Mouse (Mus musculus) embryonic facial prominence, embryonic 15.5 days (tissue): ENCODE results near the gene Map7d2. TPM values are rescaled to one million over a fixed set of nuclear protein-coding genes. Genes with fewer than 3 reads are reported as not detected.
A peak's percentile ranks its signal among the peaks of the same experiment; 100 is the strongest.
"Not testable (repeated sequence)": the region's sequence is repeated elsewhere in the genome, so short reads cannot be mapped to it uniquely, and the experiment has no call there.

Source experiments
- ATAC-seq: fragments of 200-750 bp; cut with Nextera tagmentation; 2 replicates; pipeline ENCODE4 v1.8.0; 2017; ENCODE audit warnings: low read depth, moderate TSS enrichment; ENCODE audit not compliant: insufficient number of reproducible peaks, low FRiP score, low TSS enrichment
- H3K27ac ChIP-seq: fragments of 300-500 bp; sonication (generic); replicated peaks from 2 replicates; pipeline ENCODE4 v1.5.1; 2015; ENCODE audit warnings: mild to moderate bottlenecking, inconsistent platforms
- H3K27me3 ChIP-seq: fragments of 300-500 bp; sonication (generic); 2 replicates; pipeline ENCODE4 v1.6.1; 2015; ENCODE audit warnings: inconsistent platforms
- H3K36me3 ChIP-seq: fragments of 300-500 bp; sonication (generic); 2 replicates; pipeline ENCODE4 v1.6.1; 2015; ENCODE audit warnings: mild to moderate bottlenecking, inconsistent platforms
- H3K4me1 ChIP-seq: fragments of 300-500 bp; sonication (generic); 2 replicates; pipeline ENCODE4 v1.6.1; 2015; ENCODE audit warnings: inconsistent platforms
- H3K4me2 ChIP-seq: fragments of 300-500 bp; sonication (generic); replicated peaks from 2 replicates; pipeline ENCODE4 v1.6.1; 2015; ENCODE audit warnings: mild to moderate bottlenecking, inconsistent platforms
- H3K4me3 ChIP-seq: fragments of 300-500 bp; sonication (generic); replicated peaks from 2 replicates; pipeline ENCODE4 v1.5.1; 2015; ENCODE audit warnings: mild to moderate bottlenecking, inconsistent platforms
- H3K9ac ChIP-seq: fragments of 300-500 bp; sonication (generic); 2 replicates; pipeline ENCODE4 v1.6.1; 2015; ENCODE audit warnings: inconsistent platforms
- H3K9me3 ChIP-seq: fragments of 300-500 bp; sonication (generic); replicated peaks from 2 replicates; pipeline ENCODE4 v1.6.1; 2016; ENCODE audit warnings: inconsistent platforms
- WGBS: fragments of 180-500 bp; shearing (Covaris S2); methylation state at CpG from one replicate; pipeline ENCODE4 v1.1.7; 2015; 5-methylcytosine and 5-hydroxymethylcytosine counted together
- polyA plus RNA-seq: library from polyadenylated mRNA; unstranded; fragments of >200 nt; fragmentation: Nextera tagmentation; extraction: Ambion mirVana; gene quantifications from 2 replicates; pipeline ENCODE4 v1.2.1, GENCODE M21; 2015

The Map7d2 gene
- polyA plus RNA-seq: 2.4 and 3.0 TPM in 2 replicates

DNA sequence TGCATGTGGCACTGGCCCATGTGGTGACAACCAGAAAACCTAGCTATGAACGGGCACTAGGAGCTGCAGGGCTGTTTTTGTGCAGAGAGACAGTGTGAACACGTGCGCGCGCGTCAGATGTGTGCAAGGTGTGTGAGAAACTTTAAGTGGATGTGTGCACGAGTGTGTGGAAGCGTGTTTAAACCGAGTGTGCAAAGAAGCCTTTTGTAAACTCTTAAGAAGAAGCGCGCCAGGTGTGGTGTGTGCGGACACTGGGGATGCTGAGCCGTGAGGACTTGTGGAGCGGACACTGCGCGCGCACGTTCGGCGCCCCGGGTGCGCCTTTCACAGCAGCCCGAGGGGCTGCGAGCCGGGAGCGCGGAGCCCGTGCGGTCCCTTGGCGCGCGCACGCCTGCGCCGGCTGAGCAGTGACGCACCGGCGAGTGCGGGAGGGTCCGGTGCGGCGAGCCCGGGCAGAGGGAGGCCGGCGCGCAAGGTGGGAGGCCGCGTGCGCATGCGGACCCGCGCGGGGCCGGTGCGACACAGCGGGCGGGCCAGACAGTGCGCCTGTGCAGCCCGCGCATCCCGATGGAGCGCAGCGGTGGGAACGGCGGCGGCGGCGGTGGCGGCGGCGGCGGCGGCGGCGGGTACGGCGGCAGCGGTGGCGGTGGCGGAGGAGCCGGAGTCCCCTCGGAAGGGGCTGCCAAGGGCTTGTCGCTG, at the start of gene Map7d2:
Gene Map7d2 (plus strand): TSS at position 443 of the 699 bp plus-strand sequence.
- ATAC-seq: peak; percentile 65
- H3K27ac ChIP-seq: no peak within 1 kb of the TSS
- H3K4me1 ChIP-seq: 0 out of 2 replicates have a peak, but pooled peaks cover 8% of the 10 kb centered on the region
- H3K9ac ChIP-seq: no peak within 1 kb of the TSS
- peak within 1 kb of the TSS; percentile 52 for H3K4me3 ChIP-seq
- H3K9me3 ChIP-seq: no peaks in the 10 kb centered on the region
- H3K27me3 ChIP-seq: peaks cover 34% of the 10 kb centered on the region
- H3K36me3 ChIP-seq: no peaks in the 10 kb centered on the region
- H3K4me2 ChIP-seq: peak within 1 kb of the TSS; percentile 94
- WGBS: 17% methylated on average over 53 of the region's 83 CpGs

DNA sequence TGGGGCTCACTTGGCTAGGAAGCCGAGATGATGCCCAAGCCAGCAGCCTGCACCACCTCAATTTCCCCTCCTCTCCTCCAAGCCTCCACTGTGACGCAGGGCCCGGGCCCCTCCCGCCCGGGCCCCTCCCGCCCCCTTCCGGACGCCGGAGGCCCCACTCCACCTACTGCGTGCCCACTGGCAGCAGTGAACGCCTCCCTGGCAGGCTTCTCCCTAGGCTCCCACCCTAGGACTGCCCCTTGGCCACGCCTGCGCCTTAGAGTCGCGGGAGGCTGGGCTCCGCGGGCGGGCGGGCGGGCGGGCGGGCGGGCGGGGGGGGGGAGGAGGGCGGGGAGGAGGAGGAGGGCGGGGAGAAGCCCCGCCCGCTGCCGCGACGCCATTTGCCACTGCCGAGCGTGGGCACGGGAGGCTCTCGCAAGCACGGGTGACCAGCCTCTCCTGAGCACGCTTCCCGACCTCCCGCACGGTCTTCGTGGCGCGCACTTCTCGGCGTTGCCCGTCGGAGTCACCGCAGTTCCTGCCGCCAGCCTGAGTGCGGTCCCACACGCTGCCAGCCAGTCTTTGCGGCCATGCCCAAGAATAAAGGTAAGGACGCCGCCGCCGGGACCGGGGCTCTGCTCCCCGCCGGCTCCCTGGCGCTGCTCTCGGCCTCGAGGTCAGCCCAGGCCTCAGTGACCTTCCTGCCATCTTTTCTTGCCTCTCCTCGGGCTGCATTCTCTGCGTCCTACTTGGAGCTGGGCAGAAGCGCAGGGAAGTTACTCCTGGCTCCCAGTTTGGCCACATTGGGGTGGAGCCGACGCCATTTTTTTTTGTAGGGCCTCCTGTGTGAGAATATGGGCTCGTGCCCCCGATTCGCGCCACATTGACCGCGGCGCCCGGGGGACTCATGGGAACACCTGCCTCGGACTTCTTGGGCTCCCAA, 42.3 kb upstream of the Map7d2 start, which contains the start of gene Eif1ax:
Gene Eif1ax (plus strand): TSS at position 348 of the 922 bp plus-strand sequence.
- H3K9ac ChIP-seq: peak within 1 kb of the TSS; percentile 37
- 25% methylated on average over 37 of the region's 76 CpGs for WGBS
- H3K27me3 ChIP-seq: no peaks in the 10 kb centered on the region

DNA sequence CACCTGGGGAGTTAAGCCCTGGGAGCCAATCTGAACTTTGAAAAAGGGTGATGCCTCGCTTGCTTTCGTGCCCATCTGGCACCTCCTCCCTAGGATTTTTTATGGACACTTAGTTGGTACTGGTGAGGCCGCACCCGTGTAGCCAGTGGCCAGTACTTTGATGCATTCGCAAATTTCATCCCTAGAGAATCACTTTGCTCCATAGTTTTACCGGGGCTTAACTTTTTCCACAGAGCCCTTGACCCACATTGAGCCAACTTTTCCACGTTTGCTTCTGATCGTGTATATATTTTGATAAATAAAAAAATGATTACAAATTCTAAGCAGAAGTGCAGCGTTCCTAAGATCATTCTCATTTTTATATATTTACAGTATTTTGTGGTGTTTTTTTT, 41.6 kb upstream of the Map7d2 start:
- H3K9ac ChIP-seq: peak overlapping the region; percentile 37
- H3K4me3 ChIP-seq: peak overlapping the region; percentile 64
- H3K4me2 ChIP-seq: peak overlapping the region; percentile 43
- no peaks in the 10 kb centered on the region for H3K9me3 ChIP-seq
- WGBS: 13% methylated on average over 9 of the region's 9 CpGs
- H3K4me1 ChIP-seq: 0 out of 2 replicates have a peak, but pooled peaks cover 5% of the 10 kb centered on the region
- H3K27ac ChIP-seq: peak overlapping the region; percentile 81
- H3K36me3 ChIP-seq: peaks cover 2% of the 10 kb centered on the region; the same call in 1 of the 2 replicates
- H3K27me3 ChIP-seq: no peaks in the 10 kb centered on the region
- no peak for ATAC-seq

More for the DNA sequence above, 42.3 kb upstream of the Map7d2 start, which contains the start of gene Eif1ax:
- Histone ChIP-seq H3K27ac (peak within 1 kb of the TSS; percentile 81), H3K4me1 (0 out of 2 replicates have a peak, but pooled peaks cover 5% of the 10 kb centered on the region), H3K9me3 (no peaks in the 10 kb centered on the region), H3K4me2 (peak within 1 kb of the TSS; percentile 43), H3K4me3 (peak within 1 kb of the TSS; percentile 64), H3K36me3 (no peaks in the 10 kb centered on the region; the same call in 1 of the 2 replicates)
- ATAC-seq: peak; percentile 99

DNA sequence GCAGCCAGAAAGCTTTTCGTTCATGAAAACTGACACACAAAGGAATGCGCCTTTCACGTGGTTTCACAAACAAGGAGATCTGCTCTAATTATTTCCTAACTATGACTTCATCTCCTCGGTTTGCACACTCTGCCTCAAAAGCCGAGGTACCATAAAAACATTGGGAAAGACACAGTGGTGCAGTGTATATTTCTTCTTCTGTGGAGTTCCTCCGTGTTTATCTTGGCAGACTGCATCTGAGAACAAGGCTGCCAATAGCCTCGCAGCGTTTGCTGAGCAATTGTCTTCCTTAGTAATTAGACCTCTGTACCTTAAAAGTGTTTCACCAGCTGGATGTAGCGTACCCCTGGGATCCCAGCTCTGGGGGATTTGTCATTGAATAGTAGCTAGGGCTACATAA, 27.3 kb upstream of the Map7d2 start:
- Histone ChIP-seq H3K27me3 (no peaks in the 10 kb centered on the region), H3K9ac (no peak overlapping the region), H3K27ac (no peak overlapping the region), H3K9me3 (no peaks in the 10 kb centered on the region), H3K4me2 (no peak overlapping the region), H3K4me1 (no peaks in the 10 kb centered on the region), H3K36me3 (no peaks in the 10 kb centered on the region), H3K4me3 (no peak overlapping the region)
- ATAC-seq: no peak
- 69% methylated on average over 9 of the region's 9 CpGs for WGBS

DNA sequence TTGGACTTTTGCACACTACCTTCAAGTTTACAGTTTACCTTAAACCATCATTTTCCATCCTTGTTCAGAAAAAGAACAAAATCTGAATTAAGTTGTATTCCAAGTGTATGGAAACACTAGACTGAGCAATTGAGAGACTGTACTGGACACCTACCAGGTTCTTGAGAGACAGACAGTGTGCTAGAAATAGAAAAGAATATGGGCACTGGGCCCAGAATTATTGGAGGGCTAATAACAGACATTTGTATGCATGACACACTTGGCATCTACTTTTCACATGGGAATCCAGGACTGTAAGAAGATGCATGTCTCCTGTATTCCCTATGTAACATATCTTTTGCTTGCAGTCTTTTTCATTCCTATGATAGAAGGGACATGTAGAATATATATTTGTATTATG, 25.4 kb upstream of the Map7d2 start:
- Histone ChIP-seq H3K36me3 (no peaks in the 10 kb centered on the region), H3K9me3 (no peaks in the 10 kb centered on the region), H3K4me3 (no peak overlapping the region), H3K27me3 (no peaks in the 10 kb centered on the region), H3K9ac (no peak overlapping the region), H3K27ac (no peak overlapping the region), H3K4me1 (no peaks in the 10 kb centered on the region), H3K4me2 (no peak overlapping the region)
- no peak for ATAC-seq

DNA sequence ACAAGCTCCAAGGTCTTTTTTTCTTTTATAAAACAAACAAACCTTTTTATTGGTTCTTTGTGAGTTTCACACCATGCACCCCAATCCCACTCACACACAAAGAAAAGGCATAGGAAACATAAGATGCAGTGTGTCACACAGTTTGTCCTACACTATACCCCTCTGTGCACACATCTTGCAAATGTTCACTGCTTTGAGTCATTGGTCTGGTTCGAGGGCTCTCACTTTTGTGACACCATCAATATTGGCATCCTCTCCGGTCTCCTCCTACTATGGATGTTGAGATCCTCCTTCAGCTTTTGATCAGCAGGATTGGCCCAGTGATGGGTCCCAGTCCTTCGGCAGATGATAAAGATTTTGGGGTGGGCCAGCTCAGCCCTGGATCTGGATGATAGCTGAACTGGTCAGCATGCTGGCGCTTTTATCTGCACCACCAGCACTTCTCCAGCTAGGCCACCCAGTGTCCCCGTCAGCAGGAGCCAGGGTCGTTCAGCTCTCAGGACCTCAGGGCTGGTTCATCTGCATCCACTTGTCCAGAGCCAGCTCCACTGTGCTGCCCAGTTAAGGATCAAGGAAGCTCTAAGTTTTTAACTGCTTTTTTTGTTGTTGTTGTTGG, 23.9 kb upstream of the Map7d2 start:
- Histone ChIP-seq H3K9ac (no peak overlapping the region), H3K27me3 (no peaks in the 10 kb centered on the region), H3K4me2 (no peak overlapping the region), H3K9me3 (no peaks in the 10 kb centered on the region), H3K36me3 (no peaks in the 10 kb centered on the region), H3K4me1 (no peaks in the 10 kb centered on the region), H3K27ac (no peak overlapping the region), H3K4me3 (no peak overlapping the region)
- ATAC-seq: no peak
- WGBS: 83% methylated on average over 6 of the region's 6 CpGs

DNA sequence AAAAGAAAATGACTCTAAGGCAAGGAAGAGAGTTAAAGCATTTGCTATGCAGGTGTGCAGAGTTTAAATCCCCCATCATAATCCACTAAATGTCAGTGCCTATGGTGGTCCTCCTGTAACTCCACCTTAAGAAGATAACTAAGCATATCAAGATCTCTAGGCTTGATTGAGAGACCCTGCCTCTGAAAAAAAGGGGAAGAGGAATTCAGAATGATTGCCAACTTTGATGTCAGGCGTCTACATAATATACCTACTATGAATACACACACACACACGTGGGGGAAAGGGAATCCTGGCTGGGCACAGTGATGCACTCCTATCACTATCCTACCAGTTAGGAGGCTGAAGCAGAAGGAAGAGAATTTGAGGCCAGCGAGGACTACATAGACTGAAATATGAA, 23.1 kb upstream of the Map7d2 start:
- Histone ChIP-seq H3K27ac (no peak overlapping the region), H3K36me3 (no peaks in the 10 kb centered on the region), H3K9ac (no peak overlapping the region), H3K4me3 (no peak overlapping the region), H3K9me3 (no peaks in the 10 kb centered on the region), H3K4me1 (no peaks in the 10 kb centered on the region), H3K27me3 (no peaks in the 10 kb centered on the region), H3K4me2 (no peak overlapping the region)
- no peak for ATAC-seq
- 66% methylated on average over 3 of the region's 3 CpGs for WGBS

DNA sequence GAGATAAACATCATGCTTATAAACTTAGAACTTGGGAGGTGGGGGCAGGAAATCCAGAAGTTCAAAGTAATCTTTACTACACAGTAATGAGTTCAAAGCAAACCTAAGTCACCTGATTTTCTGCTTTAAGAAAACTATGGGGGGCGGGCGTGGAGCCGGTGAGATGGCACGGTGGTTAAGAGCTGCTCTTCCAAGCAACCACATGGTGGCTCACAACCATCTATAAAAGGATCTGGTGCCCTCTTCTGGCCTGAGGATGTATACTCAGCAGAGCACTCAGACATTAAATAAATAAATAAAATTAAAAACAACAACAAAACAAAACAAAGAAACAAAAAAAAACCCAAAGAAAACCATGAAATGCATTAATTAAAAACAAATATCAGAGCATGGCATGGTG, 5.1 kb upstream of the Map7d2 start:
- Histone ChIP-seq H3K4me2 (no peak overlapping the region), H3K4me3 (no peak overlapping the region), H3K27ac (no peak overlapping the region), H3K9me3 (no peaks in the 10 kb centered on the region), H3K27me3 (peaks cover 4% of the 10 kb centered on the region), H3K4me1 (no peaks in the 10 kb centered on the region), H3K9ac (no peak overlapping the region), H3K36me3 (no peaks in the 10 kb centered on the region)
- 29% methylated on average over 4 of the region's 4 CpGs for WGBS
- no peak for ATAC-seq

DNA sequence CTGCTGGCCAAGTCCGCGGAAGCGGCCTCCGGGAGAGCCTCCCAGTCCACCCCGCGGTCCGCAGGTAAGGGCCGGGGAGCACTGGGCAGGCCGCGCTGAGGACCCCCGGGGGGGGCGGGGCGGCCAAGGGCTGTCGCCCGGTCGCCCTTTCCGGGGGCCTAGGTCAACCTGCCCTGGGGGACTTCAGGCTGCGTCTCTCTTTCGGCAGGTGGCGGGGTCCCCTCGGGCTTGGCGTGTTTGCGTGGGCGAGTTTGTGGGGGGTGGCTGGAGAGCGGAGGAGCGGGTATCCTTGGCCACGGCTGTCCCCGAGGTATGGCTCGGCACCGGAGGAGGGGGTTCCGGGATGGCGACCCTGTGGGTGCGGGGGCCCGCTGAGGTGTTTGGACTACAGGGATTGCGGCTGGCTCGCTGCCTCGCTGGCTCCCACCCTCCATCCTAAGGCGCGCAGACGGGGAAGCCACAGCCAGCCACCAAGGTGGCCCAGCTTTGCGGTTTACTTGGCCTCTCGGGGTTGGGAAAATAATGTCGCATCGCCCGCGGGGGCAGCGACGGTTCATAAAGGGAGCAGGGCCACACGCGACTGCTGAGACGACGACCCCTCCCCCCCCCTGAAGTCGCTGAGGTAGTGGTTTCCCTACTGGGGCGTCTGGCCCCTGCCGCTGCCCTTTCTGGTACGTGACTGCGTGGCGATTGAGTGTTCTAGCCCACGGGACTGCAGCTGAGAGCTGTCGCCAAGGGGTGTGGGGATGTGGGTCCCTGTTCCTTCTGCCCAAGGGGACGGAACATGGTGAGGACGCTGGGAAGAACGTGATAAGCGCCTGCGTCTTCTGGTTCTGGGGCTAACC, 679 bp downstream of the Map7d2 start:
- H3K4me2 ChIP-seq: peak overlapping the region; percentile 94
- WGBS: 12% methylated on average over 50 of the region's 65 CpGs

DNA sequence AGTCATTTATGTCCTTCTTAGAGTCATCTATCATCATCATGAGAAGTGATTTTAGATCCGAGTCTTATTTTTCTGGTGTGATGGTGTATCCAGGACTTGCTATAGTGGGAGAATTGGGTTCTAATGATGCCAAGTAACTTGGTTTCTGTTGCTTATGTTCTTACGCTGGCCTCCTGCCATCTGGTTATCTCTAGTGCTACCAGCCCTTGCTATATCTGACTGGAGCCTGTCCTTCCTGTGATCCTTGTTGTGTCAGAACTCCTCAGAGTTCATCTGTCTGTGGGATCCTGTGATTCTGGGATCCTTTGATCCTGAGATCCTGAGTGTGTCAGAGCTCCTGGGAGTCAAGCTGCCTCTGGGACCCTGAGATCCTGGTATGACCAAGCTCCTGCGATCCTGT, 16.1 kb downstream of the Map7d2 start:
- not testable (repeated sequence) for H3K4me2 ChIP-seq
- 89% methylated on average over 3 of the region's 3 CpGs for WGBS

More for the DNA sequence above, 679 bp downstream of the Map7d2 start:
- Histone ChIP-seq H3K9me3 (no peaks in the 10 kb centered on the region), H3K36me3 (no peaks in the 10 kb centered on the region), H3K27ac (no peak overlapping the region), H3K9ac (no peak overlapping the region), H3K4me3 (peak overlapping the region; percentile 52), H3K27me3 (peaks cover 34% of the 10 kb centered on the region), H3K4me1 (0 out of 2 replicates have a peak, but pooled peaks cover 8% of the 10 kb centered on the region)
- ATAC-seq: no peak

More for the DNA sequence above, 16.1 kb downstream of the Map7d2 start:
- H3K4me3 ChIP-seq, H3K27ac ChIP-seq, H3K4me1 ChIP-seq, H3K9ac ChIP-seq, H3K27me3 ChIP-seq, H3K9me3 ChIP-seq, H3K36me3 ChIP-seq, ATAC-seq: not testable (repeated sequence)
